Mouse (Mus musculus): ENCODE data around the gene Mical2. TPM values are rescaled to one million over a fixed set of nuclear protein-coding genes. Genes with fewer than 3 reads are reported as not detected.

The Mical2 gene
- polyA plus RNA-seq, 1 experiment, result 173 TPM

DNA sequence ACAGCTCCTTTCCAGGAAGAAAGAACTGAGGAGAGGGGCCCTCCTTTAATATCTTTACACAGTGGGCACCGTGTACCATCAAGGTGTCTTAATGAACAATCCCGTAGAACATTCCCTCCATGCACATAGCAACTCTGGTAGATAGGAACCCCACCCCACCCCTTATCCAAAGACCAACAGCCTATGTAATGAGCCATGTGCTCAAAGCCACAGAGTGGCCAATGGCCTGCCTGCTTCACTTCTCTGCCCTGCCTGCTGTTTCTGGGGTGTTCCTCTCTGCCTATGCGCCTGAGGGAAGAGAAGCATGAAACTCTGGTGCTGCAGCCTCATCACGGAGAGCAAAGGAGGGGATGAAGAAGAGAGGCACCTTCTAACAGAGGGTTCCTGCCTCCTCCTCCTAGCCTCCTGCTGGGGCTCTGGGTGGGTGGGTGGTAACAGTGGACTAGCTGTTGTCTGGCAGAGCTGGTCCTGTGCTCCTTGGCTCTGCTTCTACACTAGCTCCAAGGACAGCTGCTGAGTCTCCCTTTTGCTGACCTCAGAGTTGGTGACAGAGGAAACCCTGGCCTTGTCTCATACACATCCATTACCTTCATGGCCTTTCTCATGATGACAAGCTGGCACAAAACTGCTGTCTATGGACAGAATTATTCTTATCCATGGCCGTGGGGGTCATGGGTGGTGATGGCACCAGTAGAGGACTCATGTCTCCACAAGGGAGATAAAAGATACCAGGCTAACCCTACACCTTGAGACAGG, 62.9 kb downstream of the Mical2 start:
- H3K27me3 ChIP-seq (ENCODE audit: control insufficient read depth, insufficient read depth, low read length), result no peaks in the 10 kb centered on the region
- 84% methylated on average over 5 of the region's 5 CpGs for WGBS
- no peak for DNase-seq
- H3K27ac ChIP-seq (ENCODE audit: insufficient read depth, low read length), result no peak overlapping the region
- no peak for TF ChIP-seq CTCF (IDR thresholded peaks at IDR 0.05; ENCODE audit: borderline replicate concordance, insufficient read depth, low read depth, low read length)
- no peak for TF ChIP-seq POLR2A (IDR thresholded peaks at IDR 0.05; ENCODE audit: borderline replicate concordance, insufficient read depth, low read length)
- H3K4me1 ChIP-seq (ENCODE audit: control insufficient read depth, insufficient read depth, low read length), result peaks cover 60% of the 10 kb centered on the region
- H3K4me3 ChIP-seq (replicated peaks; ENCODE audit: insufficient read depth, low read depth, low read length), result no peak overlapping the region

DNA sequence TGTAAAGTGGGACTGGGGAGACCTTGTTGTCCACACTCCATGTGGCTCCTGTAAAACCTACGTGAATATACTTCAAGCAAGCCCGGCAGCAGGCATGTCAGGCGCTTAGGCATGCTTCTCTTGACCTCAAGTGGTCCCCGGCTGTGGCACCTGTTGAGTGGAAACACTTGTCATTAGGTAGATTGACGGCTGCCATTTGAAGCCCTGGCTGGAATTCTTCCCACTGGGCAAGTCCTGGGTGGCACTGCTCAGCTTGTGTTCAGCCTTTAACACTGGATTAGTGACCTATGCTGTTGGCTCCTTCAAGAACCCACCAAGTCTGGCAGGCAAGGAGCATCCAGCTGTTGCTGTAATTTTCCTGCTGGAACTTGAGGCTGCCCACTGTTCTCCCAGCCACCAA, 63.9 kb downstream of the Mical2 start:
- H3K27ac ChIP-seq (ENCODE audit: insufficient read depth, low read length), result no peak overlapping the region
- H3K27me3 ChIP-seq (ENCODE audit: control insufficient read depth, insufficient read depth, low read length), result no peaks in the 10 kb centered on the region
- no peak overlapping the region for H3K4me3 ChIP-seq (replicated peaks; ENCODE audit: insufficient read depth, low read depth, low read length)
- DNase-seq, result peak in 1 of 2 experiments; percentile 33
- WGBS, result 58% methylated on average over 5 of the region's 5 CpGs
- no peak for TF ChIP-seq POLR2A (IDR thresholded peaks at IDR 0.05; ENCODE audit: borderline replicate concordance, insufficient read depth, low read length)
- H3K4me1 ChIP-seq (ENCODE audit: control insufficient read depth, insufficient read depth, low read length), result peaks cover 62% of the 10 kb centered on the region

DNA sequence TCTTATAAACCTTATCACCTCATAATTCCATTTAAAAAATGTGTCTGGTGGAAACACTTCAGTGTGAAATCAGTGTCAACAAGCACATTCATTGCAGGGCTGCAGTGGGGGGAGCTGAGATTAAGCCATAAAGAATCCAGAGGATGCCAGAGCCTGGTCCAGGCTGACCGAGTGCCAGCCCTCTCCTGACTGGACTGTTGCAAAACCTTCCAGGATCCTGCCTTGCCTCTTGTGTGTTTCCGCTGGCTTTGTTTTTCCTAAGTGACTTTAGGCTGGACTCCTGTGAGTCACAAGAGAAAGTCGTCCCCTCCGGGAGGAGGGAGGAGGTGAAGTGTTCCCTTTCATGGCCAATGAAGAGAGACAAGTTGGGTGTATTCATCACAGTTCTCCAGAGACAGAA, 64.3 kb downstream of the Mical2 start:
- Histone ChIP-seq H3K4me1 (ENCODE audit: control insufficient read depth, insufficient read depth, low read length) (peaks cover 61% of the 10 kb centered on the region), H3K27ac (ENCODE audit: insufficient read depth, low read length) (no peak overlapping the region; the same call in 1 of the 2 replicates), H3K27me3 (ENCODE audit: control insufficient read depth, insufficient read depth, low read length) (no peaks in the 10 kb centered on the region), H3K4me3 (replicated peaks; ENCODE audit: insufficient read depth, low read depth, low read length) (no peak overlapping the region)
- TF ChIP-seq POLR2A (IDR thresholded peaks at IDR 0.05; ENCODE audit: borderline replicate concordance, insufficient read depth, low read length), result no peak
- no peak for TF ChIP-seq CTCF (IDR thresholded peaks at IDR 0.05; ENCODE audit: borderline replicate concordance, insufficient read depth, low read depth, low read length)
- DNase-seq, result peak in 1 of 2 experiments; percentile 41
- 21% methylated on average over 4 of the region's 4 CpGs for WGBS

DNA sequence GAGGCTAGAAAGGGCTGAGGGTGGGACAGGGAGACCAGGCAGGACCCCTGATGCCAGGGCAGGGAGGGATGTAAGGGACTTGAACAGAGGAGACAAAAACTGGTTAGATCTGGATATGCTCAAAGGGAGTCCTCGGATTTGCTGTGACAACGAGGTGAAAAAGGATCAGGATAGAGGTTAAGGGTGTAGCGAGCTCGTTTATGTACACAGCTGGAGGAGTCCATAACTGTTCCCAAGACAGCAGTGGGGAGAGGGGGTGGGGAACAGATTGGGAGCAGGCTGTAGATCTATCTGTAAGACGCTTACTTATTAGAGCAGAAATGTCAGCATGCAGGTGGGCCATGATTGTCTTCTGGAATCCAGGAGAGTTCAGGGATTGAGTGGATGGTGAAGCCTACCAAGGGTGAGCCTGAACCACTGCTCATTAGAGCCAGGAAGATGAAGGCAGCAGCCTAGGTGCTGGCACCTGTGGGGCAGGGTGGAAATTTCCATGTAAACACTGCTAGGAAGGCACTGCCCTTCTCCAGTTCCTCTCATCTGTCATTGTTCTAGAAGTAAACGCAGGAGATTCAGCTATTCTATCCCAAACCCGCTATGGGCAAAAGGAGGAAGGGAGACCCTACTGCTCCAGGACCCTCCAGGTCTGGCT, 67.9 kb downstream of the Mical2 start:
- H3K27me3 ChIP-seq (ENCODE audit: control insufficient read depth, insufficient read depth, low read length), result no peaks in the 10 kb centered on the region
- WGBS, result 64% methylated on average over 7 of the region's 7 CpGs

DNA sequence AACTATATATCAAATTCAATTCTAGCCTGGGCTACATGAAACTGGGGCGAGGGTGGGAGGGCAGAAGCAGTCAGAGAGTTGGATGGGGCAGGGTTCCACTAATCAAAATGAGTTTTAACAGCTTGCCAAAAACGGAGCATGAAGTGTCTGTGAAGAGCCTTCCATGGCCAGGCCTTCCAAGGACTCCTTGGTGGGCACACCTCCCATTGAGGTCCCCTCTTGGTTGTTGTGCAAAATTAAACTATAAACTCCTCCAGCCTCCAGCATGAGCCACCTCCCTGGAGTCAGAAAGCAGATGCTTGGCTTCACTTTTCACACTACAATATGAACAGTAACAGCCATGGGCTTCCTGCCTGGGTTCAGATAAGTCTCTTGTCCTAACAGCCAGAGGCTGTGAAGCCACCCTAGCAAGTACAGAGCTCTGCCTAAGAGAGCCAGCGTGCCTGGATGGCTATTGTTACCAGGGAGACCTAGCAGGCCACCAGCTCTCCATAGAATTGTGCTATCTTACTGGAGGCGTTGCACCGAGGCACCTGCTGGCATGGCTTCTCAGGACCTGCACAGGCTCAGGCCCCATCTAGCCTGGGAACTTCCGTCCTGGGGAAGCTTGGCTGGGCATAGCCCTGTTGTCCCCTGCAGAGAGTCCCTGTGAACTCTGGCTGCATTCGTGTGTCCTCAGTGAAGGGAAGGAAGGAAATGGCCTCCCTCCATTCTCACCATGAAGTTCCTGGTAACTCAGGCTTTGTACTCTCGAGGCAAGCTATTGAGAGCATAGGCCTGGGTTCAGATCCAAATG, 70.0 kb downstream of the Mical2 start:
- H3K27ac ChIP-seq (ENCODE audit: insufficient read depth, low read length), result peak overlapping the region; percentile 85
- DNase-seq, result peak in 1 of 2 experiments; percentile 66
- TF ChIP-seq CTCF (IDR thresholded peaks at IDR 0.05; ENCODE audit: borderline replicate concordance, insufficient read depth, low read depth, low read length) (no peak), POLR2A (IDR thresholded peaks at IDR 0.05; ENCODE audit: borderline replicate concordance, insufficient read depth, low read length) (no peak)
- 20% methylated on average over 8 of the region's 8 CpGs for WGBS
- H3K4me1 ChIP-seq (ENCODE audit: control insufficient read depth, insufficient read depth, low read length), result peaks cover 65% of the 10 kb centered on the region
- no peak overlapping the region for H3K4me3 ChIP-seq (replicated peaks; ENCODE audit: insufficient read depth, low read depth, low read length)
- no peaks in the 10 kb centered on the region for H3K27me3 ChIP-seq (ENCODE audit: control insufficient read depth, insufficient read depth, low read length)

More for the DNA sequence above, 67.9 kb downstream of the Mical2 start:
- peak in 1 of 2 experiments; percentile 46 for DNase-seq
- TF ChIP-seq POLR2A (IDR thresholded peaks at IDR 0.05; ENCODE audit: borderline replicate concordance, insufficient read depth, low read length) (no peak), CTCF (IDR thresholded peaks at IDR 0.05; ENCODE audit: borderline replicate concordance, insufficient read depth, low read depth, low read length) (no peak)
- peaks cover 65% of the 10 kb centered on the region for H3K4me1 ChIP-seq (ENCODE audit: control insufficient read depth, insufficient read depth, low read length)
- peak overlapping the region; percentile 73 for H3K27ac ChIP-seq (ENCODE audit: insufficient read depth, low read length)
- no peak overlapping the region for H3K4me3 ChIP-seq (replicated peaks; ENCODE audit: insufficient read depth, low read depth, low read length)

DNA sequence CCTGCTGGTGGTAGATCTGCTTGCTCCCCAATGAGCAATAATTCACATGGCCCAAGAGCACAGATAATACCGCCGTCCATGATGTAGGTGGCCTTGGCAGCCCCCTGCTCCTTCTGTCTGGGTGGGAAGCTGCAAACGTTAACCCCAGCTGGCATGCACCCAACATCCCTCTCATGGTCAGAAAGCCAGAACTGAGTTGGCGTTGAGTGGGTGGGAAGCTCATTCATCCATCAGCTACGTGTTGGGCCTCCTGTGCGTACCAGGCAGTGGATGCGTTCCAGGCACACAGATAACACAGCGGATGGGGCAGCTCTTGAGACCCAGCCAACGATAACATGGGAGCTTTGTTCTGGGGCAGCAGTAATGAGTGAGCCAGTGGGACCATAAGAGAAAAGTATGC, 72.4 kb downstream of the Mical2 start:
- 15% methylated on average over 9 of the region's 9 CpGs for WGBS
- peaks cover 63% of the 10 kb centered on the region for H3K4me1 ChIP-seq (ENCODE audit: control insufficient read depth, insufficient read depth, low read length)
- no peak overlapping the region for H3K4me3 ChIP-seq (replicated peaks; ENCODE audit: insufficient read depth, low read depth, low read length)
- peak; percentile 66 to 68 for DNase-seq
- peak overlapping the region; percentile 67; the same call in 1 of the 2 replicates for H3K27ac ChIP-seq (ENCODE audit: insufficient read depth, low read length)
- H3K27me3 ChIP-seq (ENCODE audit: control insufficient read depth, insufficient read depth, low read length), result no peaks in the 10 kb centered on the region
- no peak for TF ChIP-seq CTCF (IDR thresholded peaks at IDR 0.05; ENCODE audit: borderline replicate concordance, insufficient read depth, low read depth, low read length)
- no peak for TF ChIP-seq POLR2A (IDR thresholded peaks at IDR 0.05; ENCODE audit: borderline replicate concordance, insufficient read depth, low read length)

DNA sequence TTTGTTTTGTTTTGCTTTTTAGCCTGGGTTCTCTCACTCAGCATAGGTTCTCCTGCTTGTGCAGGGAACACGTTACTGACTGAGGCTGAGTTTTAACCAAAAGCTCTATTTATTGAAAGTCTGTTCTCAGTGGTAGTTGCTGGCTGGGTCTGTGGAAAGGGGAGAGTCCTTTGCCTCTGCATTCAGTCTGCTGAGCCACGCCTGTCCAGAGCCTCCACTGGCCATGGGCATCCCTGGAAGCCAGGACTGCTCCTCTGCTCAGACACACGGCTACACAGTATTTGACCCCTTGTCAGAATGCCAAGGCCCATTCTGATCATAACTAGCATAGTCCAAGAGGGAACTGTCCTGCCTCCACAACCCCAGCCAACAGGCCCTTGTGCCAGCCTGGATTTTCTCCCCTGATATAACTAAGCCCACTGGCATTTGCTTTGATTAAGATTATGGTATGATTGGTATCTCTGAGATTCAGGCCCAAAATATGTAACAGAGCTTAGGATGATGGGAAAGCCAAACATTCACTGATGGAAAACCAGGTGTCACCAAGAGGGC, 73.3 kb downstream of the Mical2 start:
- peak overlapping the region; percentile 67 for H3K27ac ChIP-seq (ENCODE audit: insufficient read depth, low read length)
- H3K4me1 ChIP-seq (ENCODE audit: control insufficient read depth, insufficient read depth, low read length), result peaks cover 57% of the 10 kb centered on the region
- H3K27me3 ChIP-seq (ENCODE audit: control insufficient read depth, insufficient read depth, low read length), result no peaks in the 10 kb centered on the region
- peak in 1 of 2 experiments; percentile 47 for DNase-seq
- TF ChIP-seq POLR2A (IDR thresholded peaks at IDR 0.05; ENCODE audit: borderline replicate concordance, insufficient read depth, low read length) (no peak), CTCF (IDR thresholded peaks at IDR 0.05; ENCODE audit: borderline replicate concordance, insufficient read depth, low read depth, low read length) (no peak)
- 18% methylated on average over 3 of the region's 3 CpGs for WGBS
- H3K4me3 ChIP-seq (replicated peaks; ENCODE audit: insufficient read depth, low read depth, low read length), result no peak overlapping the region
